In the genomic region with DNA sequence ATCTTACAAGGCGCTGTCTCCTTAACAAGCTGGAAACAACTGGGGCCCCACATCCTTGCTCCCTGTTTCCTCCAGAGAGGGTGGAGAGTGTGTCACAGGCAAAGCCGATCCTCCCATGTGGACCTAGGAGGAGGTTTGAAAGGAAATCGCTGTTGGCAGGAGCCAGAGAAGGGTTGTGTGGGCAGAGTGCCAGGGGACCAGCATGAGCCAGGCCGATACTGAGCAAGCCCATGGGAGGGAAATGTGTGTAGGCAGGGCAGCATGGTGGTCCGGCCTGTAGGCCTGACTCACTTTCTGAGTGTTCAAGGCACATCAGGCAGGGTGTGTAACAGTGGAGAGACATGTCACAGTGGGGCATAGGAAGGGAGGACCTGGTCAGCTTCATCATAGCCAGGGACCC, we compare ENCODE assay signal across 8 mouse cellular contexts. TPM values are rescaled to one million over a fixed set of nuclear protein-coding genes. Genes with fewer than 3 reads are reported as not detected.
DNase-seq lines count a peak whose midpoint lies in the region.

No protein-coding gene starts in this region.

- DNase-seq in cerebellum, adult 11-12 months = peak; percentile 60
- no peak for DNase-seq in cerebellum, adult 11 months
- peak; percentile 64 to 72 for DNase-seq in right cerebral cortex, postnatal 10 days (ENCODE audit: low spot score in 2 of 2)
- no peak for DNase-seq in right cerebral cortex, postnatal 25 days
- peak; percentile 86 for DNase-seq in heart, postnatal 4 days
- DNase-seq in ovary, postnatal 14 days (ENCODE audit: low spot score) = peak; percentile 51
- no peak for DNase-seq in layer of hippocampus, adult 9-10 months (ENCODE audit: low spot score)
- no peak for DNase-seq in thymus, postnatal 4 days

RNA-seq across cellular contexts. Expression of gene Spsb1, which starts 11.4 kb away (rescaled TPM):
- total RNA-seq in heart, postnatal 4 days (2021) = 10 to 100 TPM; 26.2 to 26.7 TPM

RNA-seq across cellular contexts. Expression of gene H6pd, which starts 42.6 kb away (rescaled TPM):
- total RNA-seq in heart, postnatal 4 days (2021) = 10 to 100 TPM; 34.1 to 35.2 TPM

Comparison
In these comparisons a context has a peak if more than half of its experiments do, and no peak if none do; other contexts are left out.
1. DNase-seq: peak in cerebellum, adult 11-12 months (single experiment), right cerebral cortex, postnatal 10 days (2 of 2), heart, postnatal 4 days (single experiment) and ovary, postnatal 14 days (single experiment); none in cerebellum, adult 11 months (single experiment), right cerebral cortex, postnatal 25 days (single experiment), layer of hippocampus, adult 9-10 months (single experiment) and thymus, postnatal 4 days (single experiment).